Mouse (Mus musculus): Measurements from ENCODE around the gene Opn1mw. TPM values are rescaled to one million over a fixed set of nuclear protein-coding genes. Genes with fewer than 3 reads are reported as not detected.

Opn1mw gene
- polyA plus RNA-seq (2012; rRNA removed), result not detected in 2 replicates

- no peaks in the 10 kb centered on the region for H3K4me1 ChIP-seq (ENCODE audit: control insufficient read depth, insufficient read depth, low read length)
- DNase-seq, result no peak
- TF ChIP-seq CTCF (IDR thresholded peaks at IDR 0.05; ENCODE audit: insufficient read depth, low read length) (no peak), POLR2A (IDR thresholded peaks at IDR 0.05; ENCODE audit: borderline replicate concordance, extremely low read depth, low read depth, low read length) (no peak)
- H3K4me3 ChIP-seq (replicated peaks; ENCODE audit: extremely low read depth, low read depth, low read length), result no peak within 1 kb of the TSS
Measured at GRCm38 (mm10) chrX:74127164-74127563, at the start of gene Opn1mw. Opn1mw (plus strand) TSS chrX:74127464.

- WGBS, result 37% methylated on average over 17 of the region's 17 CpGs
Measured at GRCm38 (mm10) chrX:74084276-74084837, 42.9 kb upstream of the Opn1mw start.

GRCm38 (mm10) chrX:74084946-74085498 is 42.2 kb upstream of the Opn1mw start:
- Histone ChIP-seq H3K4me3 (replicated peaks; ENCODE audit: extremely low read depth, low read depth, low read length) (peak overlapping the region; percentile 98), H3K4me1 (ENCODE audit: control insufficient read depth, insufficient read depth, low read length) (peaks cover 6% of the 10 kb centered on the region)
- DNase-seq, result peak; percentile 68
- TF ChIP-seq POLR2A (IDR thresholded peaks at IDR 0.05; ENCODE audit: borderline replicate concordance, extremely low read depth, low read depth, low read length) (peak; percentile 66), CTCF (IDR thresholded peaks at IDR 0.05; ENCODE audit: insufficient read depth, low read length) (no peak)
- 22% methylated on average over 52 of the region's 56 CpGs for WGBS

More at GRCm38 (mm10) chrX:74084276-74084837, 42.9 kb upstream of the Opn1mw start:
- peaks cover 6% of the 10 kb centered on the region for H3K4me1 ChIP-seq (ENCODE audit: control insufficient read depth, insufficient read depth, low read length)
- DNase-seq, result peak; percentile 9
- peak overlapping the region; percentile 98 for H3K4me3 ChIP-seq (replicated peaks; ENCODE audit: extremely low read depth, low read depth, low read length)
- TF ChIP-seq CTCF (IDR thresholded peaks at IDR 0.05; ENCODE audit: insufficient read depth, low read length) (no peak), POLR2A (IDR thresholded peaks at IDR 0.05; ENCODE audit: borderline replicate concordance, extremely low read depth, low read depth, low read length) (no peak)

- Histone ChIP-seq H3K4me1 (ENCODE audit: control insufficient read depth, insufficient read depth, low read length) (peaks cover 6% of the 10 kb centered on the region), H3K4me3 (replicated peaks; ENCODE audit: extremely low read depth, low read depth, low read length) (peak overlapping the region; percentile 98)
- no peak for TF ChIP-seq CTCF (IDR thresholded peaks at IDR 0.05; ENCODE audit: insufficient read depth, low read length)
- no peak for TF ChIP-seq POLR2A (IDR thresholded peaks at IDR 0.05; ENCODE audit: borderline replicate concordance, extremely low read depth, low read depth, low read length)
- DNase-seq, result peak; percentile 92
- WGBS, result 17% methylated on average over 27 of the region's 27 CpGs
Measured at GRCm38 (mm10) chrX:74085601-74086038, 41.6 kb upstream of the Opn1mw start.

GRCm38 (mm10) chrX:74095130-74095529 is 32.1 kb upstream of the Opn1mw start:
- Histone ChIP-seq H3K4me1 (ENCODE audit: control insufficient read depth, insufficient read depth, low read length) (no peaks in the 10 kb centered on the region), H3K4me3 (replicated peaks; ENCODE audit: extremely low read depth, low read depth, low read length) (no peak overlapping the region)
- DNase-seq, result no peak
- WGBS, result 62% methylated on average over 1 of the region's 1 CpGs
- TF ChIP-seq POLR2A (IDR thresholded peaks at IDR 0.05; ENCODE audit: borderline replicate concordance, extremely low read depth, low read depth, low read length) (no peak), CTCF (IDR thresholded peaks at IDR 0.05; ENCODE audit: insufficient read depth, low read length) (no peak)

GRCm38 (mm10) chrX:74103457-74104188 is 23.6 kb upstream of the Opn1mw start:
- Histone ChIP-seq H3K4me3 (replicated peaks; ENCODE audit: extremely low read depth, low read depth, low read length) (no peak overlapping the region), H3K4me1 (ENCODE audit: control insufficient read depth, insufficient read depth, low read length) (no peaks in the 10 kb centered on the region)
- no peak for DNase-seq
- no peak for TF ChIP-seq CTCF (IDR thresholded peaks at IDR 0.05; ENCODE audit: insufficient read depth, low read length)
- TF ChIP-seq POLR2A (IDR thresholded peaks at IDR 0.05; ENCODE audit: borderline replicate concordance, extremely low read depth, low read depth, low read length), result no peak
- 47% methylated on average over 4 of the region's 4 CpGs for WGBS

- TF ChIP-seq POLR2A (IDR thresholded peaks at IDR 0.05; ENCODE audit: borderline replicate concordance, extremely low read depth, low read depth, low read length) (no peak), CTCF (IDR thresholded peaks at IDR 0.05; ENCODE audit: insufficient read depth, low read length) (no peak)
- H3K4me3 ChIP-seq (replicated peaks; ENCODE audit: extremely low read depth, low read depth, low read length), result no peak overlapping the region
Measured at GRCm38 (mm10) chrX:74105916-74106315, 21.3 kb upstream of the Opn1mw start.

GRCm38 (mm10) chrX:74108747-74109146 is 18.5 kb upstream of the Opn1mw start:
- TF ChIP-seq CTCF (IDR thresholded peaks at IDR 0.05; ENCODE audit: insufficient read depth, low read length), result no peak
- no peak for TF ChIP-seq POLR2A (IDR thresholded peaks at IDR 0.05; ENCODE audit: borderline replicate concordance, extremely low read depth, low read depth, low read length)
- no peak overlapping the region for H3K4me3 ChIP-seq (replicated peaks; ENCODE audit: extremely low read depth, low read depth, low read length)
- DNase-seq, result no peak
- no peaks in the 10 kb centered on the region for H3K4me1 ChIP-seq (ENCODE audit: control insufficient read depth, insufficient read depth, low read length)
- 41% methylated on average over 3 of the region's 3 CpGs for WGBS

More at GRCm38 (mm10) chrX:74105916-74106315, 21.3 kb upstream of the Opn1mw start:
- H3K4me1 ChIP-seq (ENCODE audit: control insufficient read depth, insufficient read depth, low read length), result no peaks in the 10 kb centered on the region
- DNase-seq, result no peak
- 35% methylated on average over 2 of the region's 2 CpGs for WGBS

- Histone ChIP-seq H3K4me3 (replicated peaks; ENCODE audit: extremely low read depth, low read depth, low read length) (no peak overlapping the region), H3K4me1 (ENCODE audit: control insufficient read depth, insufficient read depth, low read length) (no peaks in the 10 kb centered on the region)
- TF ChIP-seq CTCF (IDR thresholded peaks at IDR 0.05; ENCODE audit: insufficient read depth, low read length) (no peak), POLR2A (IDR thresholded peaks at IDR 0.05; ENCODE audit: borderline replicate concordance, extremely low read depth, low read depth, low read length) (no peak)
- DNase-seq, result no peak
Measured at GRCm38 (mm10) chrX:74114036-74114435, 13.2 kb upstream of the Opn1mw start.

Data from lung, adult 2 months (tissue).